Mouse (Mus musculus) forebrain, embryonic 12.5 days (tissue): Measurements from ENCODE around the gene Nmrk1. TPM values are rescaled to one million over a fixed set of nuclear protein-coding genes. Genes with fewer than 3 reads are reported as not detected.

Source experiments
- ATAC-seq: fragments of 200-750 bp; cut with Nextera tagmentation; 2 replicates; pipeline ENCODE4 v1.8.0; 2017; ENCODE audit warnings: moderate TSS enrichment; ENCODE audit not compliant: low FRiP score
- H3K27ac ChIP-seq: fragments of 300-500 bp; sonication (generic); 2 replicates; pipeline ENCODE4 v1.5.1; 2016; ENCODE audit warnings: mild to moderate bottlenecking
- H3K27me3 ChIP-seq: fragments of 300-500 bp; sonication (generic); 2 replicates; pipeline ENCODE4 v1.6.1; 2016; ENCODE audit warnings: mild to moderate bottlenecking
- H3K36me3 ChIP-seq: fragments of 300-500 bp; sonication (generic); replicated peaks from 2 replicates; pipeline ENCODE4 v1.6.1; 2016; ENCODE audit warnings: mild to moderate bottlenecking
- H3K4me1 ChIP-seq: fragments of 300-500 bp; sonication (generic); 2 replicates; pipeline ENCODE4 v1.6.1; 2016
- H3K4me2 ChIP-seq: fragments of 300-500 bp; sonication (generic); 2 replicates; pipeline ENCODE4 v1.6.1; 2016; ENCODE audit warnings: mild to moderate bottlenecking, moderate library complexity
- H3K4me3 ChIP-seq: fragments of 300-500 bp; sonication (generic); replicated peaks from 2 replicates; pipeline ENCODE4 v1.5.1; 2016; ENCODE audit warnings: mild to moderate bottlenecking
- H3K9ac ChIP-seq: fragments of 300-500 bp; sonication (generic); 2 replicates; pipeline ENCODE4 v1.6.1; 2016; ENCODE audit warnings: mild to moderate bottlenecking
- H3K9me3 ChIP-seq: fragments of 300-500 bp; sonication (generic); 2 replicates; pipeline ENCODE4 v1.6.1; 2016
- WGBS: fragments of 180-500 bp; shearing (Covaris S2); methylation state at CpG from one replicate; pipeline ENCODE4 v1.1.7; 2016; 5-methylcytosine and 5-hydroxymethylcytosine counted together
- polyA plus RNA-seq: library from polyadenylated mRNA; unstranded; fragments of >200 nt; fragmentation: Nextera tagmentation; extraction: Ambion mirVana; gene quantifications from 2 replicates; pipeline ENCODE4 v1.2.1, GENCODE M21; 2016

The Nmrk1 gene
- polyA plus RNA-seq, 1 experiment from 2014 or later: 5.3 TPM

GRCm38 (mm10) chr19:18646397-18646796, 14.6 kb downstream of the Nmrk1 start:
- Histone ChIP-seq H3K4me1 (no peaks in the 10 kb centered on the region), H3K27ac (no peak overlapping the region), H3K27me3 (no peaks in the 10 kb centered on the region), H3K4me3 (no peak overlapping the region), H3K9me3 (no peaks in the 10 kb centered on the region), H3K9ac (no peak overlapping the region), H3K36me3 (no peaks in the 10 kb centered on the region), H3K4me2 (no peak overlapping the region)
- ATAC-seq: no peak
- 80% methylated on average over 3 of the region's 3 CpGs for WGBS

GRCm38 (mm10) chr19:18646853-18647420, 15.2 kb downstream of the Nmrk1 start:
- no peak for ATAC-seq

GRCm38 (mm10) chr19:18647775-18648557, 16.2 kb downstream of the Nmrk1 start:
- Histone ChIP-seq H3K4me1 (no peaks in the 10 kb centered on the region), H3K9me3 (no peaks in the 10 kb centered on the region), H3K9ac (no peak overlapping the region), H3K4me2 (no peak overlapping the region), H3K27ac (no peak overlapping the region), H3K4me3 (no peak overlapping the region), H3K27me3 (no peaks in the 10 kb centered on the region), H3K36me3 (no peaks in the 10 kb centered on the region)
- ATAC-seq: no peak
- WGBS: 89% methylated on average over 9 of the region's 9 CpGs

More at GRCm38 (mm10) chr19:18646853-18647420, 15.2 kb downstream of the Nmrk1 start:
- H3K36me3 ChIP-seq: no peaks in the 10 kb centered on the region
- no peaks in the 10 kb centered on the region for H3K9me3 ChIP-seq
- no peak overlapping the region for H3K4me3 ChIP-seq
- no peak overlapping the region for H3K27ac ChIP-seq
- no peak overlapping the region for H3K4me2 ChIP-seq
- no peaks in the 10 kb centered on the region for H3K4me1 ChIP-seq
- no peak overlapping the region for H3K9ac ChIP-seq
- 68% methylated on average over 5 of the region's 5 CpGs for WGBS
- H3K27me3 ChIP-seq: no peaks in the 10 kb centered on the region

- Histone ChIP-seq H3K4me3 (no peak overlapping the region), H3K27ac (no peak overlapping the region), H3K4me1 (no peaks in the 10 kb centered on the region), H3K9me3 (no peaks in the 10 kb centered on the region), H3K36me3 (no peaks in the 10 kb centered on the region), H3K27me3 (no peaks in the 10 kb centered on the region), H3K4me2 (no peak overlapping the region), H3K9ac (no peak overlapping the region)
- WGBS: 87% methylated on average over 6 of the region's 6 CpGs
- no peak for ATAC-seq
Measured at GRCm38 (mm10) chr19:18648558-18648945, 16.8 kb downstream of the Nmrk1 start.

GRCm38 (mm10) chr19:18649955-18650354, 18.2 kb downstream of the Nmrk1 start:
- Histone ChIP-seq H3K4me1 (no peaks in the 10 kb centered on the region), H3K27ac (no peak overlapping the region), H3K4me2 (no peak overlapping the region), H3K36me3 (no peaks in the 10 kb centered on the region), H3K9ac (no peak overlapping the region), H3K27me3 (no peaks in the 10 kb centered on the region), H3K9me3 (no peaks in the 10 kb centered on the region), H3K4me3 (no peak overlapping the region)
- no peak for ATAC-seq
- WGBS: 88% methylated on average over 4 of the region's 4 CpGs

DNA sequence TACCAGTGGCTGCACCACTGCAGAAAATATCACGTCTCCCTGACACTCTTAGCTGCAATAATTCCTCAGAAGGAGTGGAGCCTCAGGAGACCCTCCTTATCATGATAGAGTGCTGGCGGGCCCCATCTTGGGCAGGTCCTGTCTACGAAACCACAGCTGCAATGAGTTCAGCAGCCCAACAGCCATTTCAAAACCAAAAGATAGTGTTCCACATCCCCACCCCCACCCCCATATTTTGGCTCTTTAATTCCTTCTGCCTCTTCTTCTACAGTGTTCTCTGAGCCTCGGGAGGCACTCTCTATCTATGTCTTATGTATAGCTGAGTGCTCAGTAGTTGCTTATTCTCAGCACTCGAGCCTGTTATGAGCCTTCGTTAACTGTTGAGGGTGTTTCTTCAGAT, 18.7 kb downstream of the Nmrk1 start:
- 80% methylated on average over 6 of the region's 6 CpGs for WGBS
- H3K4me1 ChIP-seq: no peaks in the 10 kb centered on the region
- no peak overlapping the region for H3K4me3 ChIP-seq
- no peak overlapping the region for H3K4me2 ChIP-seq
- H3K9ac ChIP-seq: no peak overlapping the region
- no peak overlapping the region for H3K27ac ChIP-seq
- H3K9me3 ChIP-seq: no peaks in the 10 kb centered on the region
- no peaks in the 10 kb centered on the region for H3K36me3 ChIP-seq
- H3K27me3 ChIP-seq: no peaks in the 10 kb centered on the region
- ATAC-seq: no peak

- Histone ChIP-seq H3K27ac (no peak overlapping the region), H3K4me1 (no peaks in the 10 kb centered on the region), H3K9me3 (no peaks in the 10 kb centered on the region), H3K36me3 (no peaks in the 10 kb centered on the region), H3K9ac (no peak overlapping the region), H3K27me3 (no peaks in the 10 kb centered on the region), H3K4me3 (no peak overlapping the region), H3K4me2 (no peak overlapping the region)
- ATAC-seq: no peak
- WGBS: 77% methylated on average over 4 of the region's 4 CpGs
Measured at GRCm38 (mm10) chr19:18652592-18652991, 20.8 kb downstream of the Nmrk1 start.

GRCm38 (mm10) chr19:18653058-18653457, 21.3 kb downstream of the Nmrk1 start:
- Histone ChIP-seq H3K9me3 (no peaks in the 10 kb centered on the region), H3K4me2 (no peak overlapping the region), H3K27ac (no peak overlapping the region), H3K4me1 (no peaks in the 10 kb centered on the region), H3K36me3 (no peaks in the 10 kb centered on the region), H3K27me3 (no peaks in the 10 kb centered on the region), H3K4me3 (no peak overlapping the region), H3K9ac (no peak overlapping the region)
- ATAC-seq: no peak
- 83% methylated on average over 6 of the region's 6 CpGs for WGBS

DNA sequence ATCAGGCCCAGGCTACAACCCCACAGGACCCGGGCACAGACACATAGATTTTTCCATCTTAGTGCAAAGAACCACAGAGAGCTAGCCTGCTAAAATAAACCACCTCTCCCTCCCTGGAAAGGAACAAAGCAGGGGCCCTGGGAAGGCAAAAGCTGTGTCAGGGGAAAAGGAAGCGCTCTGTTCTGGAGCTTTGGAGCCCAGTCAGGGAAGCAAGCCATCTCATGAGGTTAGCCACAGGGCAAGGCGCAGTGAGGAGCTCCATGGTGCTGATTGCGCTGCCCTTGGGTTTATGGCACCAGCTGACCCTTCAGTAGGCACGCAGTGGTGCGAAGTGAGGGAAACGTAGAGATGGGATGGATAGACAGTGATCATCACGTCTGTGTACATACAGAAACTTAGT, 22.6 kb downstream of the Nmrk1 start:
- ATAC-seq: no peak
- no peaks in the 10 kb centered on the region for H3K36me3 ChIP-seq
- 91% methylated on average over 8 of the region's 8 CpGs for WGBS
- no peak overlapping the region for H3K9ac ChIP-seq
- H3K4me1 ChIP-seq: no peaks in the 10 kb centered on the region
- no peak overlapping the region for H3K4me3 ChIP-seq
- H3K27ac ChIP-seq: no peak overlapping the region
- no peak overlapping the region for H3K4me2 ChIP-seq
- no peaks in the 10 kb centered on the region for H3K9me3 ChIP-seq
- no peaks in the 10 kb centered on the region for H3K27me3 ChIP-seq

GRCm38 (mm10) chr19:18654984-18655383, 23.2 kb downstream of the Nmrk1 start:
- no peak for ATAC-seq
- Histone ChIP-seq H3K27ac (no peak overlapping the region), H3K36me3 (no peaks in the 10 kb centered on the region), H3K27me3 (no peaks in the 10 kb centered on the region), H3K9me3 (no peaks in the 10 kb centered on the region), H3K4me3 (no peak overlapping the region), H3K4me2 (no peak overlapping the region), H3K4me1 (no peaks in the 10 kb centered on the region), H3K9ac (no peak overlapping the region)
- 89% methylated on average over 5 of the region's 5 CpGs for WGBS

GRCm38 (mm10) chr19:18655999-18656398, 24.2 kb downstream of the Nmrk1 start:
- Histone ChIP-seq H3K9ac (no peak overlapping the region), H3K36me3 (no peaks in the 10 kb centered on the region), H3K4me2 (no peak overlapping the region), H3K4me1 (no peaks in the 10 kb centered on the region), H3K9me3 (no peaks in the 10 kb centered on the region), H3K4me3 (no peak overlapping the region), H3K27me3 (no peaks in the 10 kb centered on the region), H3K27ac (no peak overlapping the region)
- ATAC-seq: no peak
- 85% methylated on average over 7 of the region's 7 CpGs for WGBS

- ATAC-seq: no peak
- Histone ChIP-seq H3K27ac (no peak overlapping the region), H3K9me3 (no peaks in the 10 kb centered on the region), H3K4me2 (no peak overlapping the region), H3K27me3 (no peaks in the 10 kb centered on the region), H3K4me3 (no peak overlapping the region), H3K9ac (no peak overlapping the region), H3K36me3 (no peaks in the 10 kb centered on the region), H3K4me1 (no peaks in the 10 kb centered on the region)
- 74% methylated on average over 4 of the region's 4 CpGs for WGBS
Measured at GRCm38 (mm10) chr19:18658473-18658872, 26.7 kb downstream of the Nmrk1 start.

GRCm38 (mm10) chr19:18659349-18659748, 27.6 kb downstream of the Nmrk1 start:
- Histone ChIP-seq H3K9ac (no peak overlapping the region), H3K4me2 (no peak overlapping the region), H3K27ac (no peak overlapping the region), H3K4me1 (no peaks in the 10 kb centered on the region), H3K9me3 (no peaks in the 10 kb centered on the region), H3K36me3 (no peaks in the 10 kb centered on the region), H3K27me3 (no peaks in the 10 kb centered on the region), H3K4me3 (no peak overlapping the region)
- ATAC-seq: no peak
- no CpG with 5 or more reads among the region's 1 CpGs for WGBS
